Mouse (Mus musculus): ENCODE results near the gene Il27ra. TPM values are rescaled to one million over a fixed set of nuclear protein-coding genes. Genes with fewer than 3 reads are reported as not detected.

The Il27ra gene
- polyA plus RNA-seq, 1 experiment: 7.9 TPM

- Histone ChIP-seq H3K36me3 (replicated peaks; ENCODE audit: low read length) (no peaks in the 10 kb centered on the region), H3K27me3 (replicated peaks) (peaks cover 27% of the 10 kb centered on the region), H3K4me3 (replicated peaks) (no peak overlapping the region), H3K9me3 (no peaks in the 10 kb centered on the region; the same call in 1 of the 2 replicates), H3K4me1 (peaks cover 13% of the 10 kb centered on the region)
- TF ChIP-seq GATA1 (IDR thresholded peaks at IDR 0.05; ENCODE audit: borderline replicate concordance, low read length): no peak
- TF ChIP-seq FLI1 (IDR thresholded peaks at IDR 0.05; ENCODE audit: low read length): no peak
These were observed 10.4 kb upstream of the Il27ra start for GRCm38 (mm10) chr8:84052746-84053145.

GRCm38 (mm10) chr8:84048171-84048570 is 5.8 kb upstream of the Il27ra start:
- TF ChIP-seq GATA1 (IDR thresholded peaks at IDR 0.05; ENCODE audit: borderline replicate concordance, low read length) (no peak), FLI1 (IDR thresholded peaks at IDR 0.05; ENCODE audit: low read length) (no peak)
- H3K9me3 ChIP-seq: peaks cover 4% of the 10 kb centered on the region; the same call in 1 of the 2 replicates
- no peaks in the 10 kb centered on the region for H3K36me3 ChIP-seq (replicated peaks; ENCODE audit: low read length)
- peaks cover 44% of the 10 kb centered on the region for H3K27me3 ChIP-seq (replicated peaks)
- peaks cover 20% of the 10 kb centered on the region for H3K4me1 ChIP-seq
- H3K4me3 ChIP-seq (replicated peaks): no peak overlapping the region

GRCm38 (mm10) chr8:84046505-84046904 is 4.1 kb upstream of the Il27ra start:
- Histone ChIP-seq H3K4me1 (peaks cover 33% of the 10 kb centered on the region), H3K9me3 (peaks cover 4% of the 10 kb centered on the region; the same call in 1 of the 2 replicates), H3K4me3 (replicated peaks) (no peak overlapping the region), H3K36me3 (replicated peaks; ENCODE audit: low read length) (no peaks in the 10 kb centered on the region), H3K27me3 (replicated peaks) (peaks cover 44% of the 10 kb centered on the region)
- TF ChIP-seq GATA1 (IDR thresholded peaks at IDR 0.05; ENCODE audit: borderline replicate concordance, low read length): no peak
- TF ChIP-seq FLI1 (IDR thresholded peaks at IDR 0.05; ENCODE audit: low read length): no peak

- Histone ChIP-seq H3K4me3 (replicated peaks) (no peak within 1 kb of the TSS), H3K9me3 (peaks cover 4% of the 10 kb centered on the region; the same call in 1 of the 2 replicates), H3K36me3 (replicated peaks; ENCODE audit: low read length) (peaks cover 11% of the 10 kb centered on the region), H3K4me1 (peaks cover 40% of the 10 kb centered on the region), H3K27me3 (replicated peaks) (peaks cover 32% of the 10 kb centered on the region)
- TF ChIP-seq FLI1 (IDR thresholded peaks at IDR 0.05; ENCODE audit: low read length) (no peak), GATA1 (IDR thresholded peaks at IDR 0.05; ENCODE audit: borderline replicate concordance, low read length) (no peak)
These were observed 2.5 kb upstream of the Il27ra start, which contains the start of gene Rln3 for GRCm38 (mm10) chr8:84044900-84045299. TSS of gene Rln3 (minus strand) at chr8:84045000.

- H3K27me3 ChIP-seq (replicated peaks): peaks cover 27% of the 10 kb centered on the region
These were observed 1.7 kb upstream of the Il27ra start for GRCm38 (mm10) chr8:84044103-84044502.

GRCm38 (mm10) chr8:84042948-84043342 is 556 bp upstream of the Il27ra start:
- H3K9me3 ChIP-seq: peaks cover 4% of the 10 kb centered on the region; the same call in 1 of the 2 replicates
- peaks cover 21% of the 10 kb centered on the region for H3K27me3 ChIP-seq (replicated peaks)
- peak overlapping the region; percentile 98 for H3K4me3 ChIP-seq (replicated peaks)
- peaks cover 43% of the 10 kb centered on the region for H3K4me1 ChIP-seq
- TF ChIP-seq GATA1 (IDR thresholded peaks at IDR 0.05; ENCODE audit: borderline replicate concordance, low read length) (no peak), FLI1 (IDR thresholded peaks at IDR 0.05; ENCODE audit: low read length) (no peak)
- peaks cover 27% of the 10 kb centered on the region for H3K36me3 ChIP-seq (replicated peaks; ENCODE audit: low read length)

More at GRCm38 (mm10) chr8:84044103-84044502, 1.7 kb upstream of the Il27ra start:
- peaks cover 16% of the 10 kb centered on the region for H3K36me3 ChIP-seq (replicated peaks; ENCODE audit: low read length)
- peaks cover 4% of the 10 kb centered on the region; the same call in 1 of the 2 replicates for H3K9me3 ChIP-seq
- peaks cover 42% of the 10 kb centered on the region for H3K4me1 ChIP-seq
- TF ChIP-seq FLI1 (IDR thresholded peaks at IDR 0.05; ENCODE audit: low read length): no peak
- TF ChIP-seq GATA1 (IDR thresholded peaks at IDR 0.05; ENCODE audit: borderline replicate concordance, low read length): no peak
- H3K4me3 ChIP-seq (replicated peaks): no peak overlapping the region

- H3K9me3 ChIP-seq: no peaks in the 10 kb centered on the region
- peaks cover 36% of the 10 kb centered on the region for H3K4me1 ChIP-seq
- H3K36me3 ChIP-seq (replicated peaks; ENCODE audit: low read length): peaks cover 57% of the 10 kb centered on the region
- no peak for TF ChIP-seq FLI1 (IDR thresholded peaks at IDR 0.05; ENCODE audit: low read length)
- no peak for TF ChIP-seq GATA1 (IDR thresholded peaks at IDR 0.05; ENCODE audit: borderline replicate concordance, low read length)
- H3K4me3 ChIP-seq (replicated peaks): no peak overlapping the region
- peaks cover 7% of the 10 kb centered on the region for H3K27me3 ChIP-seq (replicated peaks)
These were observed 3.3 kb downstream of the Il27ra start for GRCm38 (mm10) chr8:84039050-84039449.

GRCm38 (mm10) chr8:84038015-84038414 is 4.4 kb downstream of the Il27ra start:
- H3K4me3 ChIP-seq (replicated peaks): no peak overlapping the region
- H3K9me3 ChIP-seq: no peaks in the 10 kb centered on the region
- peaks cover 3% of the 10 kb centered on the region for H3K27me3 ChIP-seq (replicated peaks)
- no peak for TF ChIP-seq GATA1 (IDR thresholded peaks at IDR 0.05; ENCODE audit: borderline replicate concordance, low read length)
- TF ChIP-seq FLI1 (IDR thresholded peaks at IDR 0.05; ENCODE audit: low read length): no peak
- H3K36me3 ChIP-seq (replicated peaks; ENCODE audit: low read length): peaks cover 67% of the 10 kb centered on the region
- peaks cover 28% of the 10 kb centered on the region for H3K4me1 ChIP-seq

- Histone ChIP-seq H3K4me1 (no peaks in the 10 kb centered on the region), H3K4me3 (replicated peaks) (no peak overlapping the region), H3K9me3 (no peaks in the 10 kb centered on the region), H3K27me3 (replicated peaks) (peaks cover 19% of the 10 kb centered on the region), H3K36me3 (replicated peaks; ENCODE audit: low read length) (peaks cover 67% of the 10 kb centered on the region)
- TF ChIP-seq GATA1 (IDR thresholded peaks at IDR 0.05; ENCODE audit: borderline replicate concordance, low read length) (no peak), FLI1 (IDR thresholded peaks at IDR 0.05; ENCODE audit: low read length) (no peak)
These were observed 9.6 kb downstream of the Il27ra start for GRCm38 (mm10) chr8:84032777-84033176.

GRCm38 (mm10) chr8:84029272-84029671 is 13.1 kb downstream of the Il27ra start:
- TF ChIP-seq FLI1 (IDR thresholded peaks at IDR 0.05; ENCODE audit: low read length) (no peak), GATA1 (IDR thresholded peaks at IDR 0.05; ENCODE audit: borderline replicate concordance, low read length) (no peak)
- Histone ChIP-seq H3K36me3 (replicated peaks; ENCODE audit: low read length) (peaks cover 41% of the 10 kb centered on the region), H3K4me3 (replicated peaks) (no peak overlapping the region), H3K4me1 (peaks cover 21% of the 10 kb centered on the region), H3K27me3 (replicated peaks) (peaks cover 50% of the 10 kb centered on the region), H3K9me3 (no peaks in the 10 kb centered on the region)

Data from megakaryocyte, embryonic 14.5 days (primary cell).